Mouse (Mus musculus) cortical plate, adult 2 months (tissue): Measurements from ENCODE around the gene Gin1.
"Not testable (repeated sequence)": the region's sequence is repeated elsewhere in the genome, so short reads cannot be mapped to it uniquely, and the experiment has no call there.

ENCODE experiments used
- CTCF ChIP-seq: fragments of 200-500 bp; IDR thresholded peaks from 2 replicates; pipeline ENCODE4 v1.5.1; 2011; ENCODE audit warnings: mild to moderate bottlenecking, control low read depth, low read length; ENCODE audit not compliant: insufficient read depth; ENCODE audit errors: extremely low read depth
- POLR2A ChIP-seq: fragments of 200-500 bp; IDR thresholded peaks from 2 replicates; pipeline ENCODE4 v1.6.1; 2011; ENCODE audit warnings: mild to moderate bottlenecking, low read length, control low read depth; ENCODE audit not compliant: insufficient read depth; ENCODE audit errors: extremely low read depth

- TF ChIP-seq POLR2A, CTCF: not testable (repeated sequence)
Measured at GRCm38 (mm10) chr1:97765712-97766111, 4.3 kb upstream of the Gin1 start.
